Mouse (Mus musculus): ENCODE data around the gene U2af1l4. TPM values are rescaled to one million over a fixed set of nuclear protein-coding genes. Genes with fewer than 3 reads are reported as not detected.
A peak's percentile ranks its signal among the peaks of the same experiment; 100 is the strongest.

U2af1l4 gene
- polyA plus RNA-seq, 1 experiment from 2014 or later: 105 TPM

DNA sequence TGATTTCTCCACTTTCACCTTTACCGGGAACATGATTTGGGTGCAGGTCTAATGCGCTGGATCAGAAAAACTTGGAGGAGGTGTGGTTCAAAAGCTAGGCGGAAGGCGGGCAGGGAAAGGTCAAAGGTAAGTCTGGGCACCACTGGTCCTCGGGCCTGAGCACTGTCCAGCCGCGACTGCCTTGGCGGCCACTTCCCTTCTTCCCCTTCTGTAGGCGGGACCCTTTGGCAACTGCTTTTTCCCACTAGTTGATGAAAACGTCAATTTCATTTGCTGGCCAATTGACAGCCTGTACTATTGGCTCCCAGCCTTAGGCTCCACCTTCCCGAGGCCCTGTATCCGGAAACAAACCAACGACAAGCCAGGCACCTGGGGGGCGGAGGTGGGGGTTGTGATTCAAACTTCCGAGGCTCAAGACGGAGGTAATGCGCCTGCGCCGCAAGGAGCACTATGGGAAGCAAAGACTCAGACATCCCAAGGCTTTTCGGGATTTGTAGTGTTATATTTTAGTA is 3.6 kb upstream of the U2af1l4 start, which contains the start of gene Lin37:
Gene Lin37, minus strand, starts transcription at position 396 of the 512 bp plus-strand sequence.
- H3K9me3 ChIP-seq (ENCODE audit: control insufficient read depth, low read length): no peaks in the 10 kb centered on the region
- H3K4me3 ChIP-seq (replicated peaks; ENCODE audit: low read length): peak within 1 kb of the TSS; percentile 62
- WGBS: under 1% methylated on average over 20 of the region's 20 CpGs
- H3K4me2 ChIP-seq (replicated peaks): peak within 1 kb of the TSS; percentile 99
- H3K36me3 ChIP-seq (replicated peaks; ENCODE audit: control insufficient read depth, insufficient read depth): peaks cover 28% of the 10 kb centered on the region
- H3K27ac ChIP-seq: peak within 1 kb of the TSS; percentile 65
- peaks cover 27% of the 10 kb centered on the region for H3K4me1 ChIP-seq (replicated peaks; ENCODE audit: control insufficient read depth, insufficient read depth, low read length)
- H3K9ac ChIP-seq: peak within 1 kb of the TSS; percentile 82
- ATAC-seq (ENCODE audit: low FRiP score): peak; percentile 91
- DNase-seq (ENCODE audit: low spot score): peak; percentile 96
- H3K27me3 ChIP-seq (ENCODE audit: control insufficient read depth, insufficient read depth, low read length): no peaks in the 10 kb centered on the region

DNA sequence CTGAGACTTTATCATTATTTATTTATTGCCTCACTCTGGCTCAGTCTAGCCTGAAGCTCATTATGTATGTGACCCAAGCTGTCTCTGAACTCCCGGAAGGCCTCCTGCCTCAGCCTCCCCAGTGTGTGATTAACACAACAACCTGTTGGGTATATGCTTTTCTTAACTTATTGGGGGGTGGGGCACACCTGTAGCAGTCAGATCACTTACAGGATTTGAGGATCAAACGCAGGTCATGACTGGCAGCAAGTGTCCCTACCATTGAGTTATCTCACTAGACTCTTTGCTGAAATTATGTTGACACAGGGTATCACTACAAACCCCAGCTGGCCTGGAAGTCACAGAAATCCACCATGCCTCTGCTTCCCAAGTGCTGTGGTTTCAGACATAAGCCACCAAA is 2.8 kb upstream of the U2af1l4 start:
- 64% methylated on average over 2 of the region's 2 CpGs for WGBS
- ATAC-seq (ENCODE audit: low FRiP score): no peak
- Histone ChIP-seq H3K36me3 (replicated peaks; ENCODE audit: control insufficient read depth, insufficient read depth) (peaks cover 25% of the 10 kb centered on the region), H3K4me1 (replicated peaks; ENCODE audit: control insufficient read depth, insufficient read depth, low read length) (peaks cover 27% of the 10 kb centered on the region), H3K27me3 (ENCODE audit: control insufficient read depth, insufficient read depth, low read length) (no peaks in the 10 kb centered on the region), H3K9ac (no peak overlapping the region), H3K4me3 (replicated peaks; ENCODE audit: low read length) (peak overlapping the region; percentile 62; the same call in 1 of the 2 replicates), H3K27ac (peak overlapping the region; percentile 65), H3K4me2 (replicated peaks) (peak overlapping the region; percentile 99; the same call in 1 of the 2 replicates), H3K9me3 (ENCODE audit: control insufficient read depth, low read length) (no peaks in the 10 kb centered on the region)
- no peak for DNase-seq (ENCODE audit: low spot score)

DNA sequence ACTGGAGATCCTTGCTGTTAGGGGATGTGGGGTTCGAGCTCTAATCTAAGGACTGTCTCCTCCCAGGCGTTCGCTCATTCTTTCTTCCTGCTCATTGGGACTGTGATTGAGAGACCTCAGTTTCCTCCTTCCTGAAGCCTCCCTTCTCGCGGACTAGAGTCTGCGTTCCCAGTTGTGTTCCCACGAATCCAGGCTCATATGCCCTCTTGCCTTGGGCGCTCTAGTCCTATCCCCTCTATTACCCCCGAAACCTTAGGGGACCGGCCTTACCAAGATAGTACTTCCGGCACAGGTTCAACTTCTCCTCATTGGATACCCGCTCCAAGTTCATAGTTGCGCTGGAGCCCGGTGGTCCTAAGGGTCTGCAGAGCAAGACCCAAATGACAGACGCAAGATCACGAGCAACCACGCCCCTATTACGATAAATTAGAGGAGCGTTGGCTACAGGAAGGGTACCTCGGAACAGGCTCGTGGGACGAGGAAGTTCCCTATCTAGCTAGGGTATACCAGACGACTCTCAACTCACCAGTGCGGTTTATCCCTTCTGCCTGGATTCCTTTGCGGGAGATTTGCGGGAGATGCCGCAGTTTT is 480 bp upstream of the U2af1l4 start:
- Histone ChIP-seq H3K36me3 (replicated peaks; ENCODE audit: control insufficient read depth, insufficient read depth) (peaks cover 27% of the 10 kb centered on the region), H3K9ac (peak overlapping the region; percentile 76), H3K9me3 (ENCODE audit: control insufficient read depth, low read length) (no peaks in the 10 kb centered on the region), H3K4me1 (replicated peaks; ENCODE audit: control insufficient read depth, insufficient read depth, low read length) (peaks cover 27% of the 10 kb centered on the region), H3K4me2 (replicated peaks) (peak overlapping the region; percentile 62), H3K27ac (peak overlapping the region; percentile 58), H3K27me3 (ENCODE audit: control insufficient read depth, insufficient read depth, low read length) (no peaks in the 10 kb centered on the region), H3K4me3 (replicated peaks; ENCODE audit: low read length) (peak overlapping the region; percentile 68)
- ATAC-seq (ENCODE audit: low FRiP score) (peak; percentile 10; the same call in 1 of the 2 replicates), DNase-seq (ENCODE audit: low spot score) (no peak)
- 2% methylated on average over 27 of the region's 27 CpGs for WGBS

DNA sequence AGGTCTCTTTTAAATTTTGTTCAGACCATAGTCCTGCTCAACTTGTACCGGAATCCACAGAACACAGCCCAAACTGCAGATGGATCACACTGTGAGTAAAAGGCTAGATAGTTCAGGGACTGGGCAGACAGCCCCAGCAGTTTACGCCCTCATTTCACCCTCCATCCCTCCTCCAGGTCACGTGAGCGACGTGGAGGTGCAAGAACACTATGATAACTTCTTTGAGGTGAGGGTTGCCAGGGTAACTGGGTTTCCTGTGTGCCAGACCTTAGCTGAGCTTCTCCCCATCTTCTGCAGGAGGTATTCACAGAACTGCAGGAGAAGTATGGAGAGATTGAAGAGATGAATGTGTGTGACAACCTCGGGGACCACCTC is 792 bp downstream of the U2af1l4 start:
- Histone ChIP-seq H3K36me3 (replicated peaks; ENCODE audit: control insufficient read depth, insufficient read depth) (peaks cover 38% of the 10 kb centered on the region), H3K9ac (peak overlapping the region; percentile 76), H3K9me3 (ENCODE audit: control insufficient read depth, low read length) (no peaks in the 10 kb centered on the region), H3K4me3 (replicated peaks; ENCODE audit: low read length) (peak overlapping the region; percentile 68), H3K27ac (peak overlapping the region; percentile 92; the same call in 1 of the 2 replicates), H3K4me2 (replicated peaks) (peak overlapping the region; percentile 62), H3K4me1 (replicated peaks; ENCODE audit: control insufficient read depth, insufficient read depth, low read length) (peaks cover 18% of the 10 kb centered on the region), H3K27me3 (ENCODE audit: control insufficient read depth, insufficient read depth, low read length) (no peaks in the 10 kb centered on the region)
- DNase-seq (ENCODE audit: low spot score) (no peak), ATAC-seq (ENCODE audit: low FRiP score) (no peak)
- 29% methylated on average over 6 of the region's 6 CpGs for WGBS

DNA sequence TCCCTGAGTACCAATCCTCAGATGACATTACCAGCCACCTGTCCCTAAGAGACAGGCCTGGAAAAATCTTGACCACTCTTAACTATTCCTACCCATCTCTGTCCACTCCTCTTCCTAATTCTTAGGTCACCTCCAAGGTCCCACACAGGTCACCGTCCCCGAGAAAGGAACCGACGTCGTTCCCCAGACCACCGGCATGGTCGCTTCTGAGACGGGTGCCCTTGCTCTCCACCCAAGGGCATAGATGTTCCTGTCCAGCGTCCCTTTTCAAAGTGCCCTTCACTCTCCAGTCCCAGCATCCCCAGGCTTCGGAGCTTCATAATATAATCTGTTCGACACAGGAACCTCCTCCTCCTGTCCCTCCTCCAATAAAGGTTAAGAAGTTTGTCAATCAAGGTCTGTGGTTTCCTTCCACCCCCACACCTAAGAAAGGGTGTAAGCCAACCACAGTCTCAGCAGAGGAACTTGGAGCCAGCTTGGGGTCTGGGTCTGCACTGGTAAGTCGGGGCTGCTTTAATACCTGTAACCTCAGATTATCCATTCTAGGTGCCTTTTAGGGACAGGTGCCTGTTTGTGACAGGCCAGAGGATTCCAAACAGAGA is 2.0 kb downstream of the U2af1l4 start, which contains the start of gene Igflr1:
Gene Igflr1, plus strand, starts transcription at position 458 of the 602 bp plus-strand sequence.
- ATAC-seq (ENCODE audit: low FRiP score) (no peak), DNase-seq (ENCODE audit: low spot score) (no peak)
- Histone ChIP-seq H3K27ac (no peak within 1 kb of the TSS), H3K9ac (peak within 1 kb of the TSS; percentile 76; the same call in 1 of the 2 replicates), H3K27me3 (ENCODE audit: control insufficient read depth, insufficient read depth, low read length) (no peaks in the 10 kb centered on the region), H3K9me3 (ENCODE audit: control insufficient read depth, low read length) (no peaks in the 10 kb centered on the region), H3K4me1 (replicated peaks; ENCODE audit: control insufficient read depth, insufficient read depth, low read length) (peaks cover 12% of the 10 kb centered on the region), H3K4me2 (replicated peaks) (no peak within 1 kb of the TSS), H3K36me3 (replicated peaks; ENCODE audit: control insufficient read depth, insufficient read depth) (peaks cover 50% of the 10 kb centered on the region), H3K4me3 (replicated peaks; ENCODE audit: low read length) (peak within 1 kb of the TSS; percentile 68)
- 95% methylated on average over 12 of the region's 12 CpGs for WGBS

DNA sequence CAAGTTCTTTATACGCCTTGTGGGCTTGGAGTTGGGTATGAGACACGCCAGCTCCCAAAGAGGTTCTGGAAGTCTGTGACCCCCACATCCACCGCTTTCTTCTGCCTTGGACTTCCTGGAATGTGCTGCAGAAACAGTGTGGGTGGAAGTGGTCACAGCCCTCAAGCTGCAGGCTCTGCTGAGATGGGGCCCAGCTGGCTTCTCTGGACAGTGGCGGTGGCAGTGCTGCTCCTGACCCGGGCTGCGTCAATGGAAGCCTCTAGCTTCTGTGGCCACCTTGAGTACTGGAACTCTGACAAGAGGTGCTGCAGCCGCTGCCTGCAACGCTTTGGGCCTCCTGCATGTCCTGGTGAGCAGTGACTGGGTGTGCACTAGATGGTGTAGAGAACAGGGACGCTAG is 2.9 kb downstream of the U2af1l4 start:
- Histone ChIP-seq H3K4me1 (replicated peaks; ENCODE audit: control insufficient read depth, insufficient read depth, low read length) (peaks cover 12% of the 10 kb centered on the region), H3K4me3 (replicated peaks; ENCODE audit: low read length) (no peak overlapping the region), H3K27me3 (ENCODE audit: control insufficient read depth, insufficient read depth, low read length) (no peaks in the 10 kb centered on the region), H3K36me3 (replicated peaks; ENCODE audit: control insufficient read depth, insufficient read depth) (peaks cover 60% of the 10 kb centered on the region), H3K9me3 (ENCODE audit: control insufficient read depth, low read length) (no peaks in the 10 kb centered on the region), H3K27ac (no peak overlapping the region), H3K9ac (no peak overlapping the region), H3K4me2 (replicated peaks) (no peak overlapping the region)
- 91% methylated on average over 9 of the region's 9 CpGs for WGBS
- ATAC-seq (ENCODE audit: low FRiP score) (no peak), DNase-seq (ENCODE audit: low spot score) (no peak)

DNA sequence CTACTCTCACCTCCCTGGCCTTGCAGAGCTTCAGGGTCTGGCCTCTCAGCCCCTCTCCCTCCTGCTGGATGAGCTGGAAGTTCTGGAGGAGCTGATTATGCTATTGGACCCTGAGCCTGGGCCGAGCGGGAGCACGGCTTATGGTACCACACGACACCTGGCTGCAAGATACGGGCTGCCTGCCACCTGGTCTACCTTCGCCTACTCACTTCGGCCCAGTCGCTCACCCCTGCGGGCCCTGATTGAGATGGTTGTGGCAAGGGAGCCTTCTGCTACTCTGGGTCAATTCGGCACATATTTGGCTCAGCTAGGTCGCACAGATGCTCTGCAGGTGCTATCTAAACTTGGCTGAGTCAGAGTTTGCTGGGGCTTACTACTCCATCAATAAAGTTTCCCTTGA is 4.5 kb downstream of the U2af1l4 start:
- DNase-seq (ENCODE audit: low spot score): no peak
- WGBS: 93% methylated on average over 11 of the region's 11 CpGs
- Histone ChIP-seq H3K4me1 (replicated peaks; ENCODE audit: control insufficient read depth, insufficient read depth, low read length) (peaks cover 8% of the 10 kb centered on the region), H3K9me3 (ENCODE audit: control insufficient read depth, low read length) (no peaks in the 10 kb centered on the region), H3K9ac (no peak overlapping the region), H3K4me2 (replicated peaks) (no peak overlapping the region), H3K4me3 (replicated peaks; ENCODE audit: low read length) (no peak overlapping the region), H3K27ac (no peak overlapping the region), H3K27me3 (ENCODE audit: control insufficient read depth, insufficient read depth, low read length) (no peaks in the 10 kb centered on the region), H3K36me3 (replicated peaks; ENCODE audit: control insufficient read depth, insufficient read depth) (peaks cover 75% of the 10 kb centered on the region)
- ATAC-seq (ENCODE audit: low FRiP score): no peak

DNA sequence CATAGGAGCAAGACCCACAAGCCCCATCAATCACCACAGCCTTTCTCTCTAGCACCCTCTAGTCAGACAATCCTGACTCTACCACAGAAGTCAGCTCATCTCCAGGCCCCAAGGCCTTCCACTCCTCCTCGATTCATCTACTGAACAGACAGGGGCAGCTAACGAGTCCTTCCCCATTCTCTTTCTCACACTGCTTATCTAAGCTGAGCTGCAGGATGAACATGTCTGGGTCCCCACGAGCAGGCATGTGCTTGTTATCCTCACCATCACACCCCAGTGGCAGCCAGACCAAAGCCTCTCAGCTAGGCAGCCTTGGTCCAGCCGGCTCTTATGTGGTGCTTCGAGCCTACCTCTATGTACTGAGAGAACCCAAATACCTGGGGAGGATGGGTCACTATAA is 9.3 kb downstream of the U2af1l4 start:
- Histone ChIP-seq H3K4me2 (replicated peaks) (no peak overlapping the region), H3K27ac (no peak overlapping the region), H3K27me3 (ENCODE audit: control insufficient read depth, insufficient read depth, low read length) (no peaks in the 10 kb centered on the region), H3K4me3 (replicated peaks; ENCODE audit: low read length) (no peak overlapping the region), H3K36me3 (replicated peaks; ENCODE audit: control insufficient read depth, insufficient read depth) (peaks cover 99% of the 10 kb centered on the region), H3K9ac (no peak overlapping the region), H3K9me3 (ENCODE audit: control insufficient read depth, low read length) (no peaks in the 10 kb centered on the region), H3K4me1 (replicated peaks; ENCODE audit: control insufficient read depth, insufficient read depth, low read length) (no peaks in the 10 kb centered on the region)
- DNase-seq (ENCODE audit: low spot score): no peak
- WGBS: 92% methylated on average over 5 of the region's 5 CpGs
- no peak for ATAC-seq (ENCODE audit: low FRiP score)

DNA sequence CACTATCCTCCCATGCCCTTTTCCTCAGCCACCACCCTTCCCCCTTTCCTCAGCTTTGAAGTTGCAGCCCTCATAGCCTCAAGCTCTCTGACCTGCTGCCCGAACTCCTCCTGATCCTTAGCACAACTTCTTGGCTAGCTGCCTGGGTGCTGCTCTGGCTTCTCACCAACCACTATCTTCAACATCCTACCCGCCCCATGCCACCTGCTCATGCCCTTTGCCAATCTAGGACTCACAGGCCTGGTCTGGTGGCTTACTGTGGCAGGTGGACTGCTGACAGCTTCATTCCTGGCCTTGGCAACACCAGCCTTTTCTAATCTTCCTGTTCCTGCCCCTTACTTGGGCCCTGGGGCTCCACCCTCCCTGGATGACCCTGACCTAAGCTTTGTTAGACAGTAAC is 9.9 kb downstream of the U2af1l4 start:
- no peak for DNase-seq (ENCODE audit: low spot score)
- Histone ChIP-seq H3K4me3 (replicated peaks; ENCODE audit: low read length) (no peak overlapping the region), H3K27me3 (ENCODE audit: control insufficient read depth, insufficient read depth, low read length) (no peaks in the 10 kb centered on the region), H3K4me2 (replicated peaks) (no peak overlapping the region), H3K9ac (no peak overlapping the region), H3K36me3 (replicated peaks; ENCODE audit: control insufficient read depth, insufficient read depth) (peaks cover 100% of the 10 kb centered on the region), H3K4me1 (replicated peaks; ENCODE audit: control insufficient read depth, insufficient read depth, low read length) (no peaks in the 10 kb centered on the region), H3K9me3 (ENCODE audit: control insufficient read depth, low read length) (no peaks in the 10 kb centered on the region), H3K27ac (no peak overlapping the region)
- 83% methylated on average over 2 of the region's 2 CpGs for WGBS
- no peak for ATAC-seq (ENCODE audit: low FRiP score)
